Mouse (Mus musculus): ENCODE data around the gene Rictor.

DNA sequence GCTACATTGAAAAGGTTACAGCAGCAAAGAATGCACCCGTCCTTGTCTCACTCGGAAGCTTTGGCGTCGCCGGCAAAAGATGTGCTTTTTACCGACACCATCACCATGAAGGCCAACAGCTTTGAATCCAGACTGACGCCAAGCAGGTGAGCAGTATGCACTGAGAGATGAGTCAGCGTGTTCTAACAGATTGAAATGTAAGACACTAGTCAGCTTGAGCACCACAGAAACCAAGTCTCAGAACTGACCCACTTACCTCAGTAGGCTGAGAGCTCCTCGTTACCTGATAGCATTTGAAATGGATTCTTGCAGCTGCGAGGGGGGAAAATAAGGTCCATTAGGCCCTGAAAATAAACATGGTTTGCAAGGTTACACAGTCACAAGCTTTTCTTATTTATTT is 79.1 kb downstream of the Rictor start:
- TF ChIP-seq CTCF (IDR thresholded peaks at IDR 0.05) = no peak
- TF ChIP-seq EP300 (IDR thresholded peaks at IDR 0.05) = no peak

Data from lung, postnatal 0 days (tissue).